Mouse (Mus musculus) Patski (cell line): ENCODE results near the gene Ino80d. TPM values are rescaled to one million over a fixed set of nuclear protein-coding genes. Genes with fewer than 3 reads are reported as not detected.

Experiments used
- ATAC-seq: fragments of 100-300 bp; one replicate; pipeline ENCODE4 v1.8.0; 2021
- CTCF ChIA-PET: fragments of 350-600 bp; sonication (Branson Sonifier 250); formaldehyde crosslinking; loops from one replicate; lab custom pipeline; 2022; ENCODE audit warnings: inconsistent platforms; lab: Charles Lee
- POLR2A ChIA-PET: fragments of 350-600 bp; sonication (Branson Sonifier 250); formaldehyde crosslinking; loops from one replicate; lab custom pipeline; 2022; ENCODE audit warnings: antibody characterized with exemption, inconsistent platforms; lab: Charles Lee
- DNase-seq: peaks from one replicate; pipeline ENCODE4 v3.0.0-alpha.2; 2011; ENCODE audit warnings: low read depth, low spot score
- H3K27me3 ChIP-seq: fragments of 371-371 bp; one replicate; pipeline ENCODE4 v1.5.1; 2021
- CTCF ChIP-seq: fragments of 100-300 bp; IDR thresholded peaks from one replicate; pipeline ENCODE4 v1.5.1; 2021
- in situ Hi-C: fragments of 300-500 bp; cut with MboI; formaldehyde crosslinking; loops from 3 replicates; pipeline ENCODE4 v1.11.1; 2018; ENCODE audit warnings: low pct_unique_long_range_greater_than_20kb, mixed read lengths
- polyA plus RNA-seq: library from polyadenylated mRNA; unstranded; gene quantifications from one replicate; pipeline ENCODE4 v1.2.3, GENCODE M21; 2021

Ino80d gene
- polyA plus RNA-seq, 1 experiment from 2014 or later: 9.6 TPM

DNA sequence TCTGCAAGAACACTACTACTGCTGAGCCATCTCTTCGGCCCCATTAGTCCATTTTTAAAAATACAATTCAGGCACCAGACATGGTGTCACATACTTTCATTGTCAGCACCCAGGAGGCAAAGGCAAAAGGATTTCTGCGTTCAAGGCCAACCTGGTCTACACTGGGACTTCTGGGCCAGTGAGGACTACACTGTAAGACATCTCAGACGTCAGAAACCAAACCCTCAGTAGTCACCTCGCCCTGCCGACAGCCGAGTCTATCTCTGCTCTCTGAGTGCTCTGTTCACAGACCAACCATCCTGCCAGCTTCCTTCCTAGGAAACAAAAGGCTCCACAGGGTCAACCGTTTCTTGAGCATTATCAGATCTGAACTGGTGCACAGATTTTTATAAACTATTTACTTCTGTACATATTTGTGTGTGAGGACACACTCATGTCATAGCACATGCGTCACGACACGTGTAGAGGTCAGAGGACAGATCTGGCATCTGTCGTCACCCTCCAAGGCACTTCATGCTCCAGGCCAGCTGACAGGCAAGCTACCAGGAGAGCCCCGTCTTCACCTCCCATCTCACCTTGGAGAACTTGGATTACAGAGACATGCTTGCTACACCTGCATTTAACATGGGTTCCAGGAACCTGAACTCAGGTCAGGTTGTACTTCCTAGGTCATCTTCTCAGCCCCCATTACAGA is 11.6 kb downstream of the Ino80d start:
- ChIA-PET CTCF (interaction anchor here (1.4 kb wide), 1 partner anchor 8 kb away, joined by 3 read pairs; no protein-coding TSS in a partner anchor), POLR2A (no interaction called here)
- TF ChIP-seq CTCF: no peak
- DNase-seq (no peak), ATAC-seq (no peak)
- H3K27me3 ChIP-seq: no peaks in the 10 kb centered on the region
- in situ Hi-C loops: no loop called here

DNA sequence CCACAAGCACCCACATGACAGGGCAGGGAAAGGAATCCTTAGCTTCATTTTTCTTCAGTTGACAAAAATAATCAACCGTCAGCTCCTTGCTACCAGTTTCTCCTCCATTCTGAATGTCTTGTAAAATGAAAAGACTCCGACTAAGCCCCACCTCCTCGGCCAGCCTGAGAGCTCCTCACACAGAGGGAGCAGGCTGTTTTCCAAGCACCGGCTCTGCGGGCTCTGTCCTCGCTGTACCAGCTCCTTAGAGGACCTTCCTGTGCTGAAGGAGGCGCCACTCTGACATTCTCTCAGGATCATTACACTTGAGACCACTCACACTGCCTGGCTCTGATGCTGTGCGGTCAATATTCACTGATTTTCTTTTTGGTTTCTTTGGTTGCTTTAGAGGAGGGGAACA is 14.3 kb downstream of the Ino80d start:
- ATAC-seq: no peak
- in situ Hi-C loops: no loop called here
- POLR2A ChIA-PET: no interaction called here
- CTCF ChIA-PET: interaction anchor here (1.4 to 3.1 kb wide), 2 partner anchors 10 to 50 kb away, joined by 3 to 11 read pairs; no protein-coding TSS in a partner anchor
- no peak for TF ChIP-seq CTCF
- no peaks in the 10 kb centered on the region for H3K27me3 ChIP-seq
- DNase-seq: no peak

DNA sequence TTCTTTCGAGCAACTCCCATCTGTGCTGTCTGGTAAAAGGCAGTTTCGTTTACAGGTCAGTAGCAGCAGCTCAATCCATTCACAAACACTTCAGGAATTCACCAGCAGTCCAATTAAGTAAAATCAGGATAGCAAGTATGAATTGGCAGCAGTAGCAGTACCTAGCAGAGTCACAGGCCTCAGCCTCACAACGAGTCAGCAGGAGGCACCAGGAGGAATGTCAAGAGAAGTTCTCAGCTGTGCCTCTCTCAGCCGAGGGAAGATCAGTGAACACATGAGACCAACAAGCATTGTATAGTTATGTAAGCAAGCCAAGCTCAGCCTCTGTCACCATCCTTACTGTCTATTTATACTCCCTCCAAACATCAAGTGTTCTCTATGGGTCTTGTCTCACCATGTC is 15.6 kb downstream of the Ino80d start:
- in situ Hi-C loops: no loop called here

DNA sequence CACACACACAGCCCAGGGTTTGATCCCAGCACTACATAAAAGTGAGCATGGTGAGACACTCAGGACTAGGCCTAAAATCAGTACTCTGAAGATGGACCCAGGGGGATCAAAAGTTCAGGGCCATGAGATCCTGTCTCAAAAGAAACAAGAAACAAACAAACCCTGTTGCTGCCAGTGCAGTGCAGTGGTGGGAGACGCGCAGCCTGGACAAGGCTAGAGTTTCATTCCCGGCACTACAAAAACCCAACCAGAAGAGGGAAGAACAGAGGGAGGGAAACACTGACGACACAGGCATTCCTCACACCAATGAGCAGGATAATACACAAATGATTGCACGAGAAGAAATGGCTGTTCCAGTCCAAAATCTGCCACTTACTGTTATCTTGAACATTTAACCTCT is 18.4 kb downstream of the Ino80d start:
- CTCF ChIA-PET: no interaction called here
- TF ChIP-seq CTCF: no peak

More for the DNA sequence above, 15.6 kb downstream of the Ino80d start:
- no peak for DNase-seq
- POLR2A ChIA-PET: no interaction called here
- ATAC-seq: no peak
- TF ChIP-seq CTCF: no peak
- CTCF ChIA-PET: interaction anchor here (1.2 to 3.1 kb wide), 3 partner anchors 9 to 51 kb away, joined by 3 to 11 read pairs (median 3); no protein-coding TSS in a partner anchor
- no peaks in the 10 kb centered on the region for H3K27me3 ChIP-seq

DNA sequence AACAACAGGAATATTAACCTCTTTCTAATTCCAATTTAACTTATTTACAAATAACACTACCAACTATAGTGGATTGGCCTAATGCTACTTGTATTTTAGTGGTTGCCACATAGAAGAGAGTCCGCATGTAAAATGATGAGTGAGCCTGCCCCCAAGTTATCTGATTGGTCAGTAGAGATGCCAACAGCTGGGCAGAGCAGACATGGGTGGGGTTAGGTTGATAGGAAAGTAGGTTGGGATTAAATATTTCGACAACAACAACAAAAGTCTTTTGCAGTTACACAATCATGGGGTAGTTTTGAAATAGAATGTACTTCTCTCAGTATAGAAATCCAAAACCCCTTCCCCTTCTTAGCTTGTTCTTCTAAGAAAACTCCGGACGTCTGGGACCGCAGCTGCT is 24.7 kb downstream of the Ino80d start:
- ChIA-PET POLR2A (no interaction called here), CTCF (interaction anchor here (3.3 kb wide), 1 partner anchor 10 kb away, joined by 11 read pairs; no protein-coding TSS in a partner anchor)
- in situ Hi-C loops: no loop called here
- H3K27me3 ChIP-seq: no peaks in the 10 kb centered on the region
- TF ChIP-seq CTCF: no peak
- DNase-seq (no peak), ATAC-seq (no peak)

More for the DNA sequence above, 18.4 kb downstream of the Ino80d start:
- DNase-seq (no peak), ATAC-seq (no peak)
- POLR2A ChIA-PET: interaction anchor here (0.9 kb wide), 1 partner anchor 16 kb away, joined by 3 read pairs; no protein-coding TSS in a partner anchor
- in situ Hi-C loops: no loop called here
- no peaks in the 10 kb centered on the region for H3K27me3 ChIP-seq

DNA sequence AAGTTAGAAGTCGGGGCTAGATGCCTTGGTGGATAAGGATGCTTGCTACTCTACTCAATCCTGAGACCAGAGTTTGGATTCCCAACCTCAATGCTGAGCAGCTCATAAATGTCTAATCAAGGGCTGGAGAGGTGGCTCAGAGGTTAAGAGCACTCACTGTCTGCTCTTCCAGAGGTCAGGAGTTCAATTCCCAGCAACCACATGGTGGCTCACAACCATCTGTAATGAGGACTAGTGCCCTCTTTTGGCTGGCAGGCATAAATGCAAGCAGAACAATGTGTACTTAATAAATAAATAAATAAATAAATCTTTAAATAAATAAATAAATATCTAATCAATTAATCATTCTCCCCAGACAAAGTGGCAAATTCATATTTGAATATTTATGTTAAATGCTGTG is 25.9 kb downstream of the Ino80d start:
- POLR2A ChIA-PET: no interaction called here
- CTCF ChIA-PET: interaction anchor here (3.3 kb wide), 1 partner anchor 11 kb away, joined by 11 read pairs; no protein-coding TSS in a partner anchor
- H3K27me3 ChIP-seq: no peaks in the 10 kb centered on the region
- TF ChIP-seq CTCF: peak; percentile 53
- ATAC-seq: no peak
- DNase-seq: no peak
- in situ Hi-C loops: no loop called here

DNA sequence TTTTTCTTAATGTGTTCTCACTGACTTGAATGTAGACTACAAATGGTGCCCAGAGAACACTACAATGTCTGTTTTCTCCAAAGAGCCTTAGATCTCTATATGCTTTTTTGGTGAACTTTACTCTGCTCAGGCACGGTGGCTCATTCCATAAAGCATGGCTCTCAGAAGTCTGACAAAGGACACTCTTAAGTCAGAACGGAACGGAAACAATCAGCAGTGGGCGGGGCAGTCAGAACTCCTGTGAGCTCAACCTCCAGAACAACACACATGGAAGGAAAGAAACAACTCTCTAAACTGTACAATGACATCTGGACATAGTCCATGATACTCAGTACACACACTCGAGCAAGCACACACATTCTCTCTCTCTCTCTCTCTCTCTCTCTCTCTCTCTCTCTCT is 34.2 kb downstream of the Ino80d start:
- DNase-seq: no peak
- no peak for ATAC-seq
- no peaks in the 10 kb centered on the region for H3K27me3 ChIP-seq
- ChIA-PET POLR2A (interaction anchor here (0.9 kb wide), 1 partner anchor 15 kb away, joined by 3 read pairs; no protein-coding TSS in a partner anchor), CTCF (interaction anchor here (1.2 to 1.3 kb wide), 3 partner anchors 9 to 14 kb away, joined by 3 to 5 read pairs (median 4); no protein-coding TSS in a partner anchor)
- in situ Hi-C loops: no loop called here
- TF ChIP-seq CTCF: no peak

DNA sequence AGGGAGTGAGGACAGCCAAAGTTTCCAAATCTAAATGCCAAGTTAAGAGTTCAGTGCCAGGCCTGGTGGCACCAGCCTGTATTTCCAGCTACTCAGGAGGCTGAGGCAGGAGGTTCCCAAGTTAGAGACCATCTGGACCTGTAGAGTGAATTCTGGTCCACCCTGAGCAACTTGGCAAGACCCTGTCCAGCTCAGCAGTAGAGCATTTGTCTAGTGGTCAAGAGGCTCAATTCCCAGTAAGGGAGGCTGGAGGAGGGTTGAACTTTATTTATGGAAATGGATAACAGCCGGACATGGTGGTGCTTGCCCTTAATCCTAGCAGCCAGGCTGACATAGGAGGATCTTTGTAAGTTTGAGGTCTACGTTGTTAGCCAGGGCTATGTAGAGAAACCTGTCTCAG is 38.1 kb downstream of the Ino80d start:
- CTCF ChIA-PET: no interaction called here
- in situ Hi-C loops: no loop called here

DNA sequence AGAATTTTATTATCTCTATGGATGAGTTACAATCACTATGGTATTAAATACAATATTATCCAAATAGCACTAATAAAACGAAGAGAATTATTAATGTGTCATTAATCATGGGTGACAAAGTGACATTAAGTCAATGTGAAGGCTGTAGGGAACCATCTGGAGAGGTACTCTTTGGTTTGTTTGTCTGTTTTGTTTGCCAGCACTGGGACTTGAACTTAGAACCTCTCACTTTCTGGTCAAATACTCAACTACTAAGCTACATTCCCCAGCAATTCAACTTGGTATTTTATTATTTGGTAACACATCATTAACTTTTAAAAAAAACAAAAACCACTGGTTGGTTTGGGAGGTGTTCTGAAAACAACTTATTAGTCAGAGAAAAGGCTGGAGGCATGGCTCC is 43.1 kb downstream of the Ino80d start:
- H3K27me3 ChIP-seq: no peaks in the 10 kb centered on the region
- ChIA-PET CTCF (interaction anchor here (1.4 kb wide), 1 partner anchor 9 kb away, joined by 4 read pairs; no protein-coding TSS in a partner anchor), POLR2A (interaction anchor here (0.6 kb wide), 2 partner anchors 12 to 85 kb away, joined by 7 read pairs; no protein-coding TSS in a partner anchor)
- TF ChIP-seq CTCF: no peak
- no peak for ATAC-seq
- no peak for DNase-seq
- in situ Hi-C loops: no loop called here

More for the DNA sequence above, 38.1 kb downstream of the Ino80d start:
- TF ChIP-seq CTCF: no peak
- ATAC-seq (no peak), DNase-seq (no peak)
- POLR2A ChIA-PET: no interaction called here
- no peaks in the 10 kb centered on the region for H3K27me3 ChIP-seq

DNA sequence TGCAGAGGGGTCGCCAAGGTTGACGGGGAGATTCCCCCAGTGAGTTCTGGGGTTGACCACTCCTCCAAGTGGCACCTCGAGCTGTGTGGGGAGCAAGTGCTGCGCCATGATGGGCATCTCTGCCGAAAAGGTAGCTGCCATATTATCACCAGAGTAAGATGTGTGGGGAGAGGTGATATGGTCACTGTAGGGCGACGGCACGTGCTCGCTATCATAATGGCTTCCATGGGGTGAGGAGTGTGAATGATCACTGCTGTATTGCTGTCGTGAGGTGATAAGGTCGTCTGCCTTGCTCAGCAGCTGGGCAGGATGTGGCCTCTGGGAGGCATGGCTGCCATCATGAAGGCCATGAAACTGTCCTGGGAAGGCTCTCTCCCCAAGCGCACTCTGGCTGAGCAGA is 56.1 kb downstream of the Ino80d start:
- in situ Hi-C loops: no loop called here
- CTCF ChIA-PET: no interaction called here
- POLR2A ChIA-PET: no interaction called here
- no peaks in the 10 kb centered on the region for H3K27me3 ChIP-seq
- no peak for TF ChIP-seq CTCF
- no peak for ATAC-seq
- DNase-seq: no peak

DNA sequence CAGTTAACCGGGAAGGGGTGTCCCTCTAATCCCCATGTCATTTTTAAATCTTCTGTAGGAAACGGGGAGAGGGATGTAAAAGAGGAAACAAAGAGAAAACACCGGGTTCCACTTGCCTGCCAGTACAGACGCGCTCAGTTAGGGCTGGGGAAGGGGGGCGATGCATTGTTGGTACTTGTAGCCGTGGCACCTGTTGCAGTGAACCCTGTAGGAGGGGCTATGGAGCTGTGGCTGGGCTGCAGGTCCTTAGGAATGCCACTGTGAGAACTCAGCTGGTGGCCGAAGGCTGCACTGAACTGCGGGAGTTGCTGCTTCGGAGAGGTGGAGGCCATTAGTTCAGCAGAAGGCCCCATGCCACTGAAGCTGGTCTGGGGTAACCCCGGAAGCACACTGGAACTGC is 56.6 kb downstream of the Ino80d start:
- in situ Hi-C loops: no loop called here
- DNase-seq (no peak), ATAC-seq (no peak)
- CTCF ChIA-PET: no interaction called here
- no peaks in the 10 kb centered on the region for H3K27me3 ChIP-seq
- TF ChIP-seq CTCF: no peak
- POLR2A ChIA-PET: no interaction called here
